Mouse (Mus musculus) limb, embryonic 10.5 days (tissue): ENCODE data around the gene Dmrt3. TPM values are rescaled to one million over a fixed set of nuclear protein-coding genes. Genes with fewer than 3 reads are reported as not detected.
A peak's percentile ranks its signal among the peaks of the same experiment; 100 is the strongest.

ENCODE experiments used
- DNase-seq: peaks from one replicate; pipeline ENCODE4 v3.0.0-alpha.2; 2017; ENCODE audit warnings: low spot score
- H3K27ac ChIP-seq: fragments of 300-500 bp; sonication (generic); 2 replicates; pipeline ENCODE4 v1.5.1; 2016; ENCODE audit warnings: mild to moderate bottlenecking
- H3K27me3 ChIP-seq: fragments of 300-500 bp; sonication (generic); 2 replicates; pipeline ENCODE4 v1.6.1; 2016; ENCODE audit warnings: low read depth, mild to moderate bottlenecking; ENCODE audit not compliant: poor library complexity, severe bottlenecking
- H3K36me3 ChIP-seq: fragments of 300-500 bp; sonication (generic); 2 replicates; pipeline ENCODE4 v1.6.1; 2016; ENCODE audit warnings: mild to moderate bottlenecking, moderate library complexity
- H3K4me1 ChIP-seq: fragments of 300-500 bp; sonication (generic); 2 replicates; pipeline ENCODE4 v1.6.1; 2016
- H3K4me3 ChIP-seq: fragments of 300-500 bp; sonication (generic); 2 replicates; pipeline ENCODE4 v1.5.1; 2016; ENCODE audit warnings: mild to moderate bottlenecking, moderate library complexity
- H3K9me3 ChIP-seq: fragments of 300-500 bp; sonication (generic); replicated peaks from 2 replicates; pipeline ENCODE4 v1.6.1; 2016; ENCODE audit warnings: mild to moderate bottlenecking
- WGBS: fragments of 180-500 bp; shearing (Covaris S2); methylation state at CpG from one replicate; pipeline ENCODE4 v1.1.7; 2016; 5-methylcytosine and 5-hydroxymethylcytosine counted together
- polyA plus RNA-seq: library from polyadenylated mRNA; unstranded; fragments of >200 nt; fragmentation: Nextera tagmentation; extraction: Ambion mirVana; gene quantifications from 2 replicates; pipeline ENCODE4 v1.2.1, GENCODE M21; 2016

Dmrt3 gene
- polyA plus RNA-seq, 1 experiment from 2014 or later: 0.26 TPM

GRCm38 (mm10) chr19:25671681-25672080, 61.6 kb downstream of the Dmrt3 start:
- no peaks in the 10 kb centered on the region for H3K9me3 ChIP-seq
- no peak for DNase-seq
- no peaks in the 10 kb centered on the region for H3K36me3 ChIP-seq
- WGBS: 1% methylated on average over 14 of the region's 14 CpGs
- peak overlapping the region; percentile 55 for H3K4me3 ChIP-seq
- H3K27ac ChIP-seq: no peak overlapping the region
- H3K4me1 ChIP-seq: peaks cover 34% of the 10 kb centered on the region
- H3K27me3 ChIP-seq: peaks cover 99% of the 10 kb centered on the region

- WGBS: under 1% methylated on average over 44 of the region's 44 CpGs
- peak; percentile 88 for DNase-seq
- Histone ChIP-seq H3K4me3 (peak within 1 kb of the TSS; percentile 55), H3K9me3 (no peaks in the 10 kb centered on the region), H3K27me3 (peaks cover 99% of the 10 kb centered on the region), H3K4me1 (peaks cover 32% of the 10 kb centered on the region), H3K36me3 (no peaks in the 10 kb centered on the region), H3K27ac (peak within 1 kb of the TSS; percentile 56; the same call in 1 of the 2 replicates)
Measured at GRCm38 (mm10) chr19:25672101-25672950, 62.2 kb downstream of the Dmrt3 start, which contains the start of gene Dmrt2. Gene Dmrt2, plus strand, starts transcription at chr19:25672411.

Other genes starting within 250 kb of the Dmrt3 start
- 0.16 TPM in 1 of 2 replicates, not detected in the other for gene Dmrt1, start 104.7 kb upstream of the Dmrt3 start, polyA plus RNA-seq
- 2.6 and 5.6 TPM in 2 replicates for gene Dmrt2, start 62.1 kb downstream of the Dmrt3 start, polyA plus RNA-seq